Mouse (Mus musculus) heart, postnatal 0 days (tissue): ENCODE data around the gene Ttn.

Source experiments
- CTCF ChIP-seq: IDR thresholded peaks from 2 replicates; pipeline ENCODE4 v1.5.1; 2016; ENCODE audit warnings: antibody characterized with exemption, control low read depth, low read depth
- EP300 ChIP-seq: IDR thresholded peaks from 2 replicates; pipeline ENCODE4 v1.6.1; 2016; ENCODE audit warnings: antibody characterized with exemption, low read depth

GRCm38 (mm10) chr2:76658551-76658950 is 323.8 kb downstream of the Ttn start:
- TF ChIP-seq CTCF (no peak), EP300 (no peak)
